Mouse (Mus musculus) right cerebral cortex, postnatal 4 days (tissue): ENCODE measurements around the gene Gm10354.
"Not testable (repeated sequence)": the region's sequence is repeated elsewhere in the genome, so short reads cannot be mapped to it uniquely, and the experiment has no call there.

Experiments
- DNase-seq: peaks from one replicate; pipeline ENCODE4 v3.0.0-alpha.2; 2022

Gm10354 gene

GRCm38 (mm10) chr5:14953587-14953986 lies 25.1 kb downstream of the Gm10354 start:
- DNase-seq = not testable (repeated sequence)

DNA sequence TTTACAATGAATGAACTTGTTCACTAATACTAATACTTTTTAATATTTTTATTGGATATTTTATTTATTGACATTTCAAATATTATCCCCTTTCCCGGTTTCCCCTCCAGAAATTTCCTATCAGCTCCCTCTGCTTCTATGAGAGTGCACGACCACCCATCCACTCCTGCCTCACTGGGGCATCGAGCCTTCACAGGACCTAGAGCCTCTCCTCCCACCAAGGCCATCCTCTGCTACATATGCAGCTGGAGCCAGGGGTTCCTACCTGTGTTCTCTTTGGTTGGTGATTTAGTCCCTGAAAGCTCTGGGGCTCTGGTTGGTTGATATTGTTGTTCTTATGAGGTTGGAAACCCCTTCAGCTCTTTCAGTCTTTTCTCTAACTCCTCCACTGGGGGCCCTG lies 26.0 kb downstream of the Gm10354 start:
- DNase-seq = not testable (repeated sequence)

- DNase-seq = not testable (repeated sequence)
Measured at GRCm38 (mm10) chr5:14951822-14952221, 26.9 kb downstream of the Gm10354 start.

DNA sequence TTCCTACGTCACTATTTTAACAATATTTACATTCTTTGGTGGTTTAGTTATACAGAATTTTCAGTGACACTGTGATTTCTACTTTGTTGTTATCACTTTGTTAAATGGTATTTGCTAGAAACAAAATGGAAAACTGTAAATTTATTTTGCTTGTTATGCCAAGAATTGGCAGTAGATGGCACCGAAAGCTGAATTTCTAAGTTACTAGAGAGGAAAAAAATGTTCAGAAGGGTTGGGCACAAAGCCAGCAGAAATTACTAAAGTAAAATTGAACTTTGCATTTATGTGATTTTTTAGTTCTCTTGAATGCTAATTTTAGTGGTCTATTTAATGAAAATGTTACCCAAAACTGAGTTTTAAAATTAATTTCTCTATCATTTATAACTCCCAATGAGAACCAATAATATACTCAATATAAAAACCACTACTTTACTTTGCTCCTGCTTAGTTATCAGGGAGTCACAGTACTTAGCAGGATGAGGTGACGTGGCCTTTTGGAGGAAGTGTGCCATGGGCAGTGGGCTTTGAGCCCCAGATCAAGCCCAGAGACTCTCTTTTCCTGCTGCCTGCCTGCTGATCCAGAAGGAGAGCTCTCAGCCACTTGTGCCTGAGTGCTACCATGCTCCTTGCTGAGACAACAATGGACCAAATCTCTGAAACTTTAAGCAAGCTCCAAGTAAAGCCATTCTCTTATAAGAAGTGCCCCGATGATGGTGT lies 31.1 kb downstream of the Gm10354 start:
- peak; percentile 7 for DNase-seq

DNA sequence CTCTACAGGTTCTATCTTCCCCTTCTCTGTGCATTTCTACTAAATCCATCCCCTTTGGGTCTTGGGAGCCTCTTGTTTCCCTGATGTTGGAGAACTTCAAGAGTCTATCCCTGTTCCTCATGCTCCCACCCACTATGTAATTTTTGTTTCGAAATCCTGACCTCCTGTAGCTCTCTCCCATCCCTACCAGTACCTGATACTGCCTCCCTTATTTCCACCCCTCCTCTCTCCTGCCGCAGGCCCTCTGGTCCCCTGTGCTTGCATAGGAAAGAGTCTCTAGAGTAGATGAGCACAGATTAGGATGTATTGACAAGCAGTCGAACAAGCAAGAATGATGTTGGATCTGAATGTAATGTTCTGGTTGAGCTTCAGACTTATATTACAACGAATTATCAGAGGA lies 33.2 kb downstream of the Gm10354 start:
- not testable (repeated sequence) for DNase-seq

GRCm38 (mm10) chr5:14941043-14941442 lies 37.7 kb downstream of the Gm10354 start:
- not testable (repeated sequence) for DNase-seq

DNA sequence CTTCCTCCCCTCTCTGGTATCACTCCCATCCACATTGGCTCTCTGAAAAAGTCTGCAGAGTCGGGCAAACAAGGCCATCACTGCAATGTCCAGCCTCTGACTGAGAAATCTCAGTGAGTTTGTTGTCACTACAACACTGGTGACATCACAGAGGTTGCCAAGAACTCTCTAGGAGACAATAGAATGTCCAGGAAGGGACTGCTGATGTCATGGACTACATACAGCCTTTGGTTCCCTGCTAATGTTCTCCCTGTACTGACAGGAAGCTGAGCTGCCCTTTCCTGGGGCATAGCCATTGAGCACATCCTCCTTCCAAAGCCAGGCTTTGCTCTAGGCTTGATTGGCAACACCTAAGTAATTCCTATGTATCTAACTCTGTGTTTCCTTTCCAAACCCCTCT lies 40.4 kb downstream of the Gm10354 start, which contains the start of gene Speer4e:
Speer4e (minus strand) TSS at position 101 of the 400 bp plus-strand sequence.
- DNase-seq = not testable (repeated sequence)

DNA sequence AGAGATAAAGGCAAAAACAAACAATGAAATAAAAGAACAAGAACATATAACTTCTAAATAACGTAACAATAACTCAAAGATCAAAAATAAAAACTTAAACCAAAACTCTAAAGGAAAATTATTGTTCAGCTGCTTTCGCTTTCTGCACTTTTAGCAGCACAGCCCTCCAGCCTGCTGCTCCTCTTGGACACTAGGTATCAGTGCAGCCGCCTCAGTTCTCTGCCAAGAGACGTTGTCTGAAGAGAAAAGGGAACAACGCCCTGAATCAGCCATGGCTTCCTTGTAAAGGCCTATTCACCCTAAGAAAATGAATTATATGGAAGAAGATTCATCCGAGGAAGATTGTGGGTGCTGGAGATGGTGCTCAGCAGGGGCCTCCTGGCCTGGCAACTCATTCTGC lies 45.0 kb downstream of the Gm10354 start:
- DNase-seq = not testable (repeated sequence)

DNA sequence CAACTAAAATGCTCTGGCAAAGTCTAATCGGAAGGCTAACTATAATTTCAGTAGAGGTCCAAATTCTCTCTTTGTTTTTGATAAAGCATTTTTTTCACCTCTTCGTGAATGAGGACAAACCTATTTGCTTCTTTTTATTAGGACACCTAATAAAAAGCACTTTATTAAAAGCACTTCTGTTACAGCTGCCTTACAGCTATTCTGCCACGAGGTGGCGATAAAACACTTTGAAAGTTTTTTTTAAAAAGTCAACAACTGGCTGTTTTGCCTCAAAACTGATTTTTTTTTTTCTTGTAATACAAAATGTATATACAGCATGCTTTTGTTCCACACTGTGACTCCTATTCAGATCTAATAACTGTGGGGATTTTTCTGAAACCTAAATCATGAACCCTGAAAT lies 51.7 kb downstream of the Gm10354 start:
- not testable (repeated sequence) for DNase-seq
